Mouse (Mus musculus) Patski (cell line): ENCODE measurements around the gene Sbno1. TPM values are rescaled to one million over a fixed set of nuclear protein-coding genes. Genes with fewer than 3 reads are reported as not detected.
A peak's percentile ranks its signal among the peaks of the same experiment; 100 is the strongest.

Experiments
- ATAC-seq: fragments of 100-300 bp; one replicate; pipeline ENCODE4 v1.8.0; 2021
- CTCF ChIA-PET: fragments of 350-600 bp; sonication (Branson Sonifier 250); formaldehyde crosslinking; loops from one replicate; lab custom pipeline; 2022; ENCODE audit warnings: inconsistent platforms; lab: Charles Lee
- POLR2A ChIA-PET: fragments of 350-600 bp; sonication (Branson Sonifier 250); formaldehyde crosslinking; loops from one replicate; lab custom pipeline; 2022; ENCODE audit warnings: antibody characterized with exemption, inconsistent platforms; lab: Charles Lee
- DNase-seq: peaks from one replicate; pipeline ENCODE4 v3.0.0-alpha.2; 2011; ENCODE audit warnings: low read depth, low spot score
- H3K27me3 ChIP-seq: fragments of 371-371 bp; one replicate; pipeline ENCODE4 v1.5.1; 2021
- CTCF ChIP-seq: fragments of 100-300 bp; IDR thresholded peaks from one replicate; pipeline ENCODE4 v1.5.1; 2021
- in situ Hi-C: fragments of 300-500 bp; cut with MboI; formaldehyde crosslinking; loops from 3 replicates; pipeline ENCODE4 v1.11.1; 2018; ENCODE audit warnings: low pct_unique_long_range_greater_than_20kb, mixed read lengths
- polyA plus RNA-seq: library from polyadenylated mRNA; unstranded; gene quantifications from one replicate; pipeline ENCODE4 v1.2.3, GENCODE M21; 2021

Sbno1 gene
- polyA plus RNA-seq, 1 experiment from 2014 or later: 59.0 TPM

DNA sequence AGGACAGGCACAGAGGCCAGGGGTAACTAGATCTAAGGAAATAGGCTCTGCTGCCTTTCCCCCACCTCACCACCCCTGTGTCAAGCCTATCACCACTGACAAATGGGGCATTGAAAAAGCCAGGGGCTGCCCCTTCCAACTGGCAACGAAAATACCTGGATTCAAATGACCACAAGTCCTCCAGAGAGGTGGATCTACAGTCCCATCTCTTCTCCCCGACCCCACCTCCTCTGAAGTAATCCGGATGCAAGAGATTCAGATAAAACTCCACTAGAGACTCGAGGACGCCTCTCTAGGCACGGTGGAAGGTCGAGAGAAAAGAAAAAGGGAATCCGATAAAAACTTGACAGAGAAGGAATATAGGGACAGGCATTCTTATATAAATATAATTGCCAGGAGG, 99.0 kb downstream of the Sbno1 start:
- peak; percentile 0 for ATAC-seq
- no peak for DNase-seq
- H3K27me3 ChIP-seq: no peaks in the 10 kb centered on the region
- ChIA-PET POLR2A (interaction anchor here (0.7 to 1.7 kb wide), 4 partner anchors 20 to 33 kb away, joined by 3 to 7 read pairs (median 4); no protein-coding TSS in a partner anchor), CTCF (no interaction called here)
- TF ChIP-seq CTCF: no peak
- in situ Hi-C loops: no loop called here

Other genes starting within 250 kb of the Sbno1 start
- 33.3 TPM for gene Pitpnm2, start 176.2 kb downstream of the Sbno1 start, polyA plus RNA-seq
- gene Mphosph9, start 98.0 kb downstream of the Sbno1 start, polyA plus RNA-seq: 14.0 TPM
- 17.0 TPM for gene 2810006K23Rik, start 97.9 kb downstream of the Sbno1 start, polyA plus RNA-seq
- gene Cdk2ap1, start 62.9 kb downstream of the Sbno1 start, polyA plus RNA-seq: 231 TPM
- 174 TPM for gene Kmt5a, start 13.9 kb upstream of the Sbno1 start, polyA plus RNA-seq
- gene Rilpl2, start 52.4 kb upstream of the Sbno1 start, polyA plus RNA-seq: 75.6 TPM
- gene Snrnp35, start 57.1 kb upstream of the Sbno1 start, polyA plus RNA-seq: 20.3 TPM
- 98.2 TPM for gene Rilpl1, start 105.4 kb upstream of the Sbno1 start, polyA plus RNA-seq
- 361 TPM for gene Tmed2, start 114.7 kb upstream of the Sbno1 start, polyA plus RNA-seq
- gene Ddx55, start 126.9 kb upstream of the Sbno1 start, polyA plus RNA-seq: 24.5 TPM
- gene Eif2b1, start 153.1 kb upstream of the Sbno1 start, polyA plus RNA-seq: 47.7 TPM
- 45.0 TPM for gene Gtf2h3, start 153.1 kb upstream of the Sbno1 start, polyA plus RNA-seq
- gene Atp6v0a2, start 202.6 kb upstream of the Sbno1 start, polyA plus RNA-seq: 54.5 TPM